Mouse (Mus musculus): ENCODE measurements around the gene Serpina12. TPM values are rescaled to one million over a fixed set of nuclear protein-coding genes. Genes with fewer than 3 reads are reported as not detected.

The Serpina12 gene
- polyA plus RNA-seq (2015; fragmentation: Nextera tagmentation; extraction: Ambion mirVana), result 0.20 and 0.27 TPM in 2 replicates

- no peak for DNase-seq (ENCODE audit: low spot score)
Observed at GRCm38 (mm10) chr12:104044343-104044742, at the start of gene Serpina12. Gene Serpina12 (minus strand): TSS chr12:104044443.

DNA sequence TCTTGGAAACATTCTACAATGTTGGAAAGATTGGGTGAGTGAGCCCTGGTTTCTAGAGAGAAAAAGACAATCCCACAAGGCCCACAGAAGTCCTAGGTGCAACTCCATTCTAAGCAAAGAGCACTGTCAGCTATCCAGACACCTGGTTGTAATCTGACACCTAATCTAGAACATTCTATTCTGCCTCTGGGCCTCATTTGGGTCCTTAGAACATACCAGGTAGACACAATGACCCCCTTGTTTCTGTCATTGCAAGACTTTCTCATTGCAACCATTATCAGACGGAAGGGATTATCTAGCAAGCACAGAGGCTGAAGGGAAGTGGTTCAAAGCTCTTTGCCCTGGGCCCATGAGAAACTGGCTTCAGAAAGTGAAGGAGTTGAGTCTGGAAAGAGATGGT is 47.1 kb upstream of the Serpina12 start:
- DNase-seq (ENCODE audit: low spot score), result no peak

DNA sequence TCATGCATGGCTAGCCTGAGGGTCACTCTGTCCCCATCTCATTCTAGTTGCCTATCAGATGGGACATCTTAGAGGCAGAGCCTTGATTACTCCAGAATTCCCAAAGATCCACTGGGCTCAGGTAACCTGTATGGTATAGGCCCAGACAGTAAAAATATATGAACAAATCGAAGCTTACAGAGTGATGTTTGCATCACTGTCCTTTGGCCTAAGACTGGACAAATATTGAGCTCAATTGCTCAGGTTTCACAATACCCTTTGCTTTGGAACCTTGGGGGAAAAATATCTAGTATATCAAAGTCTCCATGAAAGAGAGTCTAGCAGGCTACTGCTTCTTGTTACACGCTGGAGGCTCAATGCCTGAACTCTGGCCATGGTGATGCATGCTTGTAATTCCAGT is 45.9 kb upstream of the Serpina12 start:
- no peak for DNase-seq (ENCODE audit: low spot score)

DNA sequence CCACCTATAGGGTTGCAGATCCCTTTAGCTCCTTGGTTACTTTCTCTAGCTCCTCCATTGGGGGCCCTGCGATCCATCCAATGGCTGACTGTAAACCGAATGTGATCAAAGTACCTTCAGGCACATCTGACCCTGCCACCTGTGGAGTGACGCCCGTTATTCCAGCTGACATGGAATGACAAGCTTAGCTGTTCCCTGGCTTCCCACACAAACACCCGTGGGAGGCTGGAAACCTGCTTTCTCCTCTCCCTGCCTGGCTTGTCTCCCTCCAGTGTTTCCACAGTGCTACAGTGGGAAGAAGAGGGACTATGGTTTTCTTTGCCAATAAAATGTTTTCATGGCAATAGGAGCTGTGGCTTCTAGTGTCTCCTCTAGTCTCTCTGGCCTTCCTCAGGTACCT is 28.0 kb upstream of the Serpina12 start:
- DNase-seq (ENCODE audit: low spot score), result no peak

- DNase-seq (ENCODE audit: low spot score), result no peak
Observed at GRCm38 (mm10) chr12:104071708-104072107, 27.5 kb upstream of the Serpina12 start.

- peak; percentile 44 for DNase-seq (ENCODE audit: low spot score)
Observed at GRCm38 (mm10) chr12:104069620-104070019, 25.4 kb upstream of the Serpina12 start.

DNA sequence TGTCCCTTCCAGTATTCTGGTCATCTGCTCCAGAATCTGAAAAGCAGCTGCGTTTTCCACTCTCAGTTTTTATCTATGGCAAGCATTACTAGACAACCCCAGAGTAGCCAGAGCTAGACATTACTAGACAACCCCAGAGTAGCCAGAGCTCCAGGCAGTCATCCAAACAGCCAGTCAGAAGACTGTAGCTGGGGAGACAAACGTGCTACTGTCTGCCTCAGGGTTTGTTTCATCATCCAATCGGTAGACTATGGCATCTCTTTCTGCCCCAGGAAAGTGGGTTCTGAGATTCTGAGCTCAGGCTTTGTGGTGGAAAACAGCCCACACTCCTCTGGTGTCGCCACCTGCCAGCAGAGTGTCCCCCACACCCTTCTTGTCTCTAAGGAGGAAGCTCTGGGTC is 23.3 kb upstream of the Serpina12 start:
- DNase-seq (ENCODE audit: low spot score), result no peak

GRCm38 (mm10) chr12:104066241-104066640 is 22.0 kb upstream of the Serpina12 start:
- peak; percentile 47 for DNase-seq (ENCODE audit: low spot score)

DNA sequence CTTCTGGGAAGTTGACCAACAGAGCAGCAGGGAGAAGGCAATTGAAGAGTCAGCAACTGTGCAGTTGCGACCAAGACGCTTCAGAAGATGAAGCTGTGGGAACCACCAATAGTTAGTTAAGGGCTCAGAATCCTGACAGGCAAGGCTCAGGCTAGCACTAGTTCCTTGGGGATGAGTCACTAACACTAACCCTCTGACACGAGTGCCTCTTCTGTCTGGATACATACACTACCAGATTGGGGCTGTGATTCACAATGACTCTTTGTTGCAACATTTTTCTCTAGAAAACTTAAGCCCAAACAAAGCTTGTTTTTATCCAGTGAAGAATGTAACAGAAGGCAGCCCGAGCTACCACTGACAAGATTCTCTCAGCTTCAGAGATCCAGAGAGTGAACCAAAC is 20.8 kb upstream of the Serpina12 start:
- DNase-seq (ENCODE audit: low spot score), result no peak

DNA sequence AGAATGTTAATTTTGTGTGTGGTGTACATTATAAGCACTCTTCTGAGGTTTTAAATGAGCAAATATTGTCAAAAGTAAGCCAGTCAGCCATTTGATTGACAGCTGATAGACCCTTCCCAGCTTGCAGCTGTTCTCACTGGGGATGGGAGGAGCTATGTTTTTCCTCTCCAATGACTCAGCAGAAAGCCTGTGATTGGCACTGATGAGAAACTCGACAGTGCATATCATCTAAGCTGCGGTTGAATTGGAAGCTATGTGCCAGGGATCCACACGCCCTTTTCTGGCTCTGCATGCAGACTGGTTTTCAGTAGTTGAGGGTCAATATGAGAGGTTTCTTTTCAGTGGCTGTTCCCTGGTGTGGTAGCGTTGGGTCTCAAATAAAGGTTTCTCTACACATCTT is 20.3 kb upstream of the Serpina12 start:
- DNase-seq (ENCODE audit: low spot score), result no peak

- DNase-seq (ENCODE audit: low spot score), result no peak
Observed at GRCm38 (mm10) chr12:104061862-104062261, 17.6 kb upstream of the Serpina12 start.

GRCm38 (mm10) chr12:104060126-104060525 is 15.9 kb upstream of the Serpina12 start:
- no peak for DNase-seq (ENCODE audit: low spot score)

DNA sequence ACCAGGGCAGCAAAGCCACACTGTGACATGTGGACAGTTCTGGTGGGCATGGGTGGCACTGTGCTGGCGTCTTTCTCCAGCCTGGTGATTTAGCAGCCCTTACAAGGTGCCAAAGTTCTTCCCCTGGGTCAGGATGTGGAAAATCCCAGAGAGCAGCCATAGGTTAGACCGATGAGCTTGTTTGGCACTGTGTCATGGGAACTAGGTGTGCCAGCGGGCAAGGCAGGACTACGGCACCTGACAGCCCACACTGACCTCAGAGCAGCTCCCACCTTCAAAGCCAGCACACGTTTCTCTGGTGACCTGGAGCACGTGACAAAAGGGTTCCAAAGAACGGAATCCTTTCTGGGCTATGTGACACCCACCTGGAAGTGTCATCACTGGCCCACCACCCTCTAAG is 13.3 kb upstream of the Serpina12 start:
- no peak for DNase-seq (ENCODE audit: low spot score)

DNA sequence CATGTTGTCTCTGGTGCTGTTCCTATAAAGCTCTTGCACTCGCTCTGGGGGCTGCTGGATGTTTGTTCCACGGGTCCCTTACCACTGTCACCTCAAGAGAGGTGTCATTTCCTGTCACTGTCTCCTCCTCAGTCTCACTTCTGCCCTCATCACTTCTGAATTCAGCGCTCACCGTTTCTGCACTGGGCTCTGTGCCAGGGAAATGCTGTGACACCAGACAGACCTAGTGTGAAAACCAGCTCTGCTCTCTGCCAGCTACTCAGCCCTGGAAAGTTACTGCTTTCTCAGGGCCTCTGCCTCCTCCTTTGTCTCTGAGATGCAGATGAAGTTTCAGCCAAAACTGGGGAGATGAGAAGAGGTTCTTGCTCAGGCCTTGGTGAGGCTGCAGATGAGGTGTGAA is 12.8 kb upstream of the Serpina12 start:
- no peak for DNase-seq (ENCODE audit: low spot score)

GRCm38 (mm10) chr12:104055755-104056154 is 11.5 kb upstream of the Serpina12 start:
- no peak for DNase-seq (ENCODE audit: low spot score)

DNA sequence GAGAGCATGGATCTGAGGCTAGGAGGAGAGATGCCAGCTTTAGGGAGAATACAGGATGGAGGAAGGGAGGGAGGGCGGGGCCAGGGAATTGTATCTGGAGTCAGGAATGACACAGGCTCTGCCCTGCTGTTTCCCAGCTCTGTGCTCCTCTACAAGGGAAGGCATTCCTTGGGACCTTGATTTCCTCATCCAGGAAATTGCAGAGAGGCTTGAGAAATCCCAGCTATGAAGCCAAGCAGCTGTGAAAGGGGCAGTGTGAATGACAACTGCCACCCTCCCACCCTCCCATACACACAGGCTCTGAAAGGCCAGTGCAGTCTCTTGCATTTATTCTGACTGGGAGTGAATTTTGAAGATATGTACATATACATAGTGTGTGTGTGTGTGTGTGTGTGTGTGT is 9.8 kb upstream of the Serpina12 start:
- no peak for DNase-seq (ENCODE audit: low spot score)

GRCm38 (mm10) chr12:104045713-104046112 is 1.5 kb upstream of the Serpina12 start:
- DNase-seq (ENCODE audit: low spot score), result no peak

DNA sequence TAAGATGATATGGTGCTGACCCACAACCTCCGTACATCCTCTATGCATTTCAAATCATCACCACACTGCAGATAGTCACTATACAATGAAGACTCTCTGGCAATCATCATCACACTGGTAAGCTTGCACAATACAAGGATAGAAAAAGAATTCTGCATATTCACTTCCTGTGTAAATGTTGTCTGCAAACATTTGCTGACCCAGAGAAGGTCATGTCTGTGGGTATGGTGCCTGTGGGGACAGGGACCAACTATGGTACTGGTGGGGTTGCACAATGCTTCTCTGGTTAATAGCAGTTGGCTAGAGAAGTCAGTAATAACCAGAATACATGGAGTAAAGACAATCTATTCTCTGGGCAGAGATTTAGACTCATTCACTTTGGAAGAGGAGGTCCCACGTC is 1.5 kb downstream of the Serpina12 start:
- DNase-seq (ENCODE audit: low spot score), result no peak

- no peak for DNase-seq (ENCODE audit: low spot score)
Observed at GRCm38 (mm10) chr12:104041401-104041800, 2.8 kb downstream of the Serpina12 start.

DNA sequence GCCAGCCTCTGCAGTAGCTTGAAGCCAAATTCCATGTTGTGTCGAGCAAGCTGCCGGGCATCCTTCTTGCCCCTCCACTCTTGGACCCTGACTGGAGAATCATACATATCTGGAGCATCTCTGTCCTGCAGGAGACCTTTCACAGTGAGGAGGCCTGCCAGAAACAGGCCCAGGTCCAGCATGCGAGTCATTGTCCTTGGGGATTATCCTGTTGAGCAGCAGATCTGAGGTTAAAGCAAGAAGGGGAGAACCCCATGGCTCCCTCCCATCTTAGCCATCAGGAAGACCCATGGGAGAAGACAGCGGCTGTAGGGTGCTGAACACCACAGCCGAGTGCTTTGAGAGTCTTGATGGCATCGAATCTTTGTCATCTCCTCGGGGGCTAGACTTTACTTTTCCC is 6.1 kb downstream of the Serpina12 start:
- no peak for DNase-seq (ENCODE audit: low spot score)

DNA sequence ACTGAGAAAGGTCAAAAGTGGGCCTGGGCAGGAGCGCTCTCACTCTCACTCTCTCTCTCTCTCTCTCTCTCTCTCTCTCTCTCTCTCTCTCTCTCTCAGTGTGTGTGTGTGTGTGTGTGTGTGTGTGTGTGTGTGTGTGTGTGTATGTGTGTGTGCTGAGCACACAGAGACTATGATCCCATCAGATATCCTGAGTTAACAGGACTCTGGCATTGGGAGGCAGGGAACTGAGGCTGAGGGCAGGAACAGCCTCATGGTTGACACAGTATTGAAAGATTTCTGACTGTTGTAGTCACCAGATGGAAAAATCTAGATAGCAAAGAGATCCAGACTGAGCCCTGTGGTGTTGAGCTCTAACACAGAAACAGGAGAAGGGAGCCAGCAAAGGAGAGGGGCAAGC is 10.5 kb downstream of the Serpina12 start:
- no peak for DNase-seq (ENCODE audit: low spot score)

- no peak for DNase-seq (ENCODE audit: low spot score)
Observed at GRCm38 (mm10) chr12:104029986-104030385, 14.3 kb downstream of the Serpina12 start.

DNA sequence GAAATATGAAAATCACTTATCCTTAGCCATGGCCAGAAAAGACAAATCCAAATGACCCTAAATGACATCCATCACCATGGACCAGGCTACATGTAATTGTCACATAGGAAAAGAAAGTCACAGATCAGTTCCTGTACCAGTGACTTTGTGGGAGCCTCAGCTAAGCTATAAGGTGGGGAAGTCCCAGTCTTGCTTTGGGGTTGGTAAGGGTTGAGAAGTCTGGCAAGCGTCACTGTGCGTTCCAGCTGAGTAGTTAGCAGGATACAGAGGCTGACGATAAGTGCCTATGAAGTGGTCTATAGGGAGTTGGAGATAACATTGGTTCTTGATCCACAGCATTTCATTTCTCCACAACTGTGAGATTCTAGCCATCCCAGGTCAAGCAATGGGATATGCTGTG is 29.0 kb downstream of the Serpina12 start:
- no peak for DNase-seq (ENCODE audit: low spot score)

DNA sequence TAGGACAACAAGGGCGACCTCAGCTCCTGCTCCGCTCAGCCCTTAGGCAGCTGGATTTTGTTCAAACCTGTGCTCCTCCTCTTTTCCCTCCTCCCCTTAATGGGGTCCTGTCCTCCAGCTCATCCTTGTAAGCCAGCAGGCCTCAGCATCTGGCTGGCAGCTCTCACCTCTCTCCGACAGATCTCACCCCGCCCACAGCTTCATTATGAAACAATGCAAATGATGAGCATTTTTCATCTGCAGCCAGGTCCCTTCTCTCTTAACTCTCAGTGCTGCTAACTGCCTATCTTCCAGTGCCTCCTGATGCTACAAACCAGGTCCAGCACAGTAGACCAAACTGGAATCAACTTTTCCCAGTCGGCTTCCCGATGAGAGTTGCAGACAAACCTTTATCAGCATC is 30.6 kb downstream of the Serpina12 start, which contains the start of gene Serpina9:
TSS of gene Serpina9 (minus strand) at position 136 of the 400 bp plus-strand sequence.
- DNase-seq (ENCODE audit: low spot score), result no peak

All from thymus, postnatal 0 days (tissue).